Mouse (Mus musculus): ENCODE data around the gene Olfr686. TPM values are rescaled to one million over a fixed set of nuclear protein-coding genes. Genes with fewer than 3 reads are reported as not detected.

The Olfr686 gene
- not detected for polyA plus RNA-seq (2015; fragmentation: Illumina TruSeq; extraction: RNeasy Lipid Tissue Mini Kit (QIAGEN cat#74804); ENCODE audit: low read depth, low replicate concordance)

GRCm38 (mm10) chr7:105207385-105207784 lies at the start of gene Olfr686:
Gene Olfr686, minus strand, starts transcription at chr7:105207485.

GRCm38 (mm10) chr7:105185912-105186311 lies 21.4 kb downstream of the Olfr686 start, which contains the start of gene Olfr685:
Gene Olfr685, minus strand, starts transcription at chr7:105186012.

GRCm38 (mm10) chr7:105163553-105163952 lies 43.7 kb downstream of the Olfr686 start, which contains the start of gene Olfr684:
Gene Olfr684, minus strand, starts transcription at chr7:105163653.

Other genes with a start within 250 kb of the Olfr686 start
- not detected for gene Olfr670, start 244.9 kb downstream of the Olfr686 start, polyA plus RNA-seq (2015; fragmentation: Illumina TruSeq; extraction: RNeasy Lipid Tissue Mini Kit (QIAGEN cat#74804); ENCODE audit: low read depth, low replicate concordance)
- gene Olfr671, start 228.4 kb downstream of the Olfr686 start, polyA plus RNA-seq (2015; fragmentation: Illumina TruSeq; extraction: RNeasy Lipid Tissue Mini Kit (QIAGEN cat#74804); ENCODE audit: low read depth, low replicate concordance) = not detected
- gene Olfr672, start 205.5 kb downstream of the Olfr686 start, polyA plus RNA-seq (2015; fragmentation: Illumina TruSeq; extraction: RNeasy Lipid Tissue Mini Kit (QIAGEN cat#74804); ENCODE audit: low read depth, low replicate concordance) = not detected
- gene Olfr675, start 179.0 kb downstream of the Olfr686 start, polyA plus RNA-seq (2015; fragmentation: Illumina TruSeq; extraction: RNeasy Lipid Tissue Mini Kit (QIAGEN cat#74804); ENCODE audit: low read depth, low replicate concordance) = not detected
- not detected for gene Olfr676, start 174.8 kb downstream of the Olfr686 start, polyA plus RNA-seq (2015; fragmentation: Illumina TruSeq; extraction: RNeasy Lipid Tissue Mini Kit (QIAGEN cat#74804); ENCODE audit: low read depth, low replicate concordance)
- gene Olfr677, start 156.1 kb downstream of the Olfr686 start, polyA plus RNA-seq (2015; fragmentation: Illumina TruSeq; extraction: RNeasy Lipid Tissue Mini Kit (QIAGEN cat#74804); ENCODE audit: low read depth, low replicate concordance) = not detected
- gene Olfr678, start 143.0 kb downstream of the Olfr686 start, polyA plus RNA-seq (2015; fragmentation: Illumina TruSeq; extraction: RNeasy Lipid Tissue Mini Kit (QIAGEN cat#74804); ENCODE audit: low read depth, low replicate concordance) = not detected
- not detected for gene Olfr679, start 126.3 kb downstream of the Olfr686 start, polyA plus RNA-seq (2015; fragmentation: Illumina TruSeq; extraction: RNeasy Lipid Tissue Mini Kit (QIAGEN cat#74804); ENCODE audit: low read depth, low replicate concordance)
- not detected for gene Olfr680-ps1, start 114.7 kb downstream of the Olfr686 start, polyA plus RNA-seq (2015; fragmentation: Illumina TruSeq; extraction: RNeasy Lipid Tissue Mini Kit (QIAGEN cat#74804); ENCODE audit: low read depth, low replicate concordance)
- not detected for gene Olfr681, start 90.6 kb downstream of the Olfr686 start, polyA plus RNA-seq (2015; fragmentation: Illumina TruSeq; extraction: RNeasy Lipid Tissue Mini Kit (QIAGEN cat#74804); ENCODE audit: low read depth, low replicate concordance)
- gene Olfr683, start 60.5 kb downstream of the Olfr686 start, polyA plus RNA-seq (2015; fragmentation: Illumina TruSeq; extraction: RNeasy Lipid Tissue Mini Kit (QIAGEN cat#74804); ENCODE audit: low read depth, low replicate concordance) = not detected
- gene Olfr684, start 43.8 kb downstream of the Olfr686 start, polyA plus RNA-seq (2015; fragmentation: Illumina TruSeq; extraction: RNeasy Lipid Tissue Mini Kit (QIAGEN cat#74804); ENCODE audit: low read depth, low replicate concordance) = not detected
- gene Olfr685, start 21.5 kb downstream of the Olfr686 start, polyA plus RNA-seq (2015; fragmentation: Illumina TruSeq; extraction: RNeasy Lipid Tissue Mini Kit (QIAGEN cat#74804); ENCODE audit: low read depth, low replicate concordance) = not detected
- not detected for gene Olfr688, start 80.6 kb upstream of the Olfr686 start, polyA plus RNA-seq (2015; fragmentation: Illumina TruSeq; extraction: RNeasy Lipid Tissue Mini Kit (QIAGEN cat#74804); ENCODE audit: low read depth, low replicate concordance)
- not detected for gene Olfr689, start 103.7 kb upstream of the Olfr686 start, polyA plus RNA-seq (2015; fragmentation: Illumina TruSeq; extraction: RNeasy Lipid Tissue Mini Kit (QIAGEN cat#74804); ENCODE audit: low read depth, low replicate concordance)
- not detected for gene Olfr690, start 126.6 kb upstream of the Olfr686 start, polyA plus RNA-seq (2015; fragmentation: Illumina TruSeq; extraction: RNeasy Lipid Tissue Mini Kit (QIAGEN cat#74804); ENCODE audit: low read depth, low replicate concordance)
- not detected for gene Olfr691, start 134.8 kb upstream of the Olfr686 start, polyA plus RNA-seq (2015; fragmentation: Illumina TruSeq; extraction: RNeasy Lipid Tissue Mini Kit (QIAGEN cat#74804); ENCODE audit: low read depth, low replicate concordance)
- gene Olfr692, start 160.7 kb upstream of the Olfr686 start, polyA plus RNA-seq (2015; fragmentation: Illumina TruSeq; extraction: RNeasy Lipid Tissue Mini Kit (QIAGEN cat#74804); ENCODE audit: low read depth, low replicate concordance) = not detected
- gene Gm5901, start 167.6 kb upstream of the Olfr686 start, polyA plus RNA-seq (2015; fragmentation: Illumina TruSeq; extraction: RNeasy Lipid Tissue Mini Kit (QIAGEN cat#74804); ENCODE audit: low read depth, low replicate concordance) = not detected
- 27.9 TPM for gene Fam160a2, start 192.6 kb upstream of the Olfr686 start, polyA plus RNA-seq (2015; fragmentation: Illumina TruSeq; extraction: RNeasy Lipid Tissue Mini Kit (QIAGEN cat#74804); ENCODE audit: low read depth, low replicate concordance)
- gene Cnga4, start 197.1 kb upstream of the Olfr686 start, polyA plus RNA-seq (2015; fragmentation: Illumina TruSeq; extraction: RNeasy Lipid Tissue Mini Kit (QIAGEN cat#74804); ENCODE audit: low read depth, low replicate concordance) = 1.3 TPM
- gene Cckbr, start 218.2 kb upstream of the Olfr686 start, polyA plus RNA-seq (2015; fragmentation: Illumina TruSeq; extraction: RNeasy Lipid Tissue Mini Kit (QIAGEN cat#74804); ENCODE audit: low read depth, low replicate concordance) = 40.7 TPM

Measured in brain, adult 10 weeks (tissue).